Comparison of ENCODE assay signal across 27 mouse cellular contexts in genomic region chr15:36425902-36426301, GRCm38 (mm10).
A peak's percentile ranks its signal among the peaks of the same experiment; 100 is the strongest.
DNase-seq lines count a peak whose midpoint lies in the region; ATAC-seq and TF ChIP-seq lines count a peak whose summit lies in the region.
"Had no signal": no experiment of that assay in that cellular context is flagged by ENCODE, and none has a peak within 500 bp of the region (broad histone marks: within the 10 kb centered on the region; RNA-seq: fewer than 3 reads in every experiment).

No protein-coding gene starts in this region.

- H3K9ac ChIP-seq in hindbrain, postnatal 0 days (replicated peaks; ENCODE audit: low read length), result no peak overlapping the region
- H3K9ac ChIP-seq in hindbrain, embryonic 13.5 days, result no peak overlapping the region
- H3K9ac ChIP-seq: embryonic facial prominence, embryonic 12.5 days; heart, embryonic 15.5 days; hindbrain, embryonic 15.5 days; intestine, embryonic 15.5 days; liver, embryonic 14.5 days; lung, embryonic 14.5 days; neural tube, embryonic 15.5 days; stomach, embryonic 15.5 days had no signal

- no peak for TF ChIP-seq CTCF in hindbrain, postnatal 0 days (IDR thresholded peaks at IDR 0.05; ENCODE audit: low read depth)

- no peaks in the 10 kb centered on the region for H3K27me3 ChIP-seq in hindbrain, postnatal 0 days (ENCODE audit: insufficient read depth, low read length)
- no peaks in the 10 kb centered on the region for H3K27me3 ChIP-seq in hindbrain, embryonic 13.5 days
- H3K27me3 ChIP-seq: embryonic facial prominence, embryonic 12.5 days; heart, embryonic 15.5 days; hindbrain, embryonic 15.5 days; intestine, embryonic 15.5 days; neural tube, embryonic 15.5 days; stomach, embryonic 15.5 days had no signal

- no peak overlapping the region for H3K27ac ChIP-seq in hindbrain, postnatal 0 days
- no peak overlapping the region for H3K27ac ChIP-seq in hindbrain, embryonic 13.5 days
- H3K27ac ChIP-seq: embryonic facial prominence, embryonic 12.5 days; heart, embryonic 15.5 days; hindbrain, embryonic 15.5 days; intestine, embryonic 15.5 days; liver, embryonic 14.5 days; neural tube, embryonic 15.5 days; stomach, embryonic 15.5 days had no signal

- H3K36me3 ChIP-seq in hindbrain, postnatal 0 days (ENCODE audit: insufficient read depth, low read length), result no peaks in the 10 kb centered on the region
- H3K36me3 ChIP-seq in hindbrain, embryonic 13.5 days, result no peaks in the 10 kb centered on the region
- H3K36me3 ChIP-seq: embryonic facial prominence, embryonic 12.5 days; heart, embryonic 15.5 days; hindbrain, embryonic 15.5 days; intestine, embryonic 15.5 days; neural tube, embryonic 15.5 days; stomach, embryonic 15.5 days had no signal

- peak; percentile 20 for DNase-seq in cerebellum, adult 9-10 months
- peak; percentile 25 for DNase-seq in hindbrain, postnatal 0 days (ENCODE audit: low spot score)
- peak; percentile 59 for DNase-seq in layer of hippocampus, adult 11-12 months (ENCODE audit: low spot score)
- peak; percentile 53 to 81 for DNase-seq in layer of hippocampus, postnatal 14 days (ENCODE audit: low spot score in 2 of 2)
- DNase-seq in left cerebral cortex, adult 9 months (ENCODE audit: low spot score in 2 of 2), result no peak
- DNase-seq in heart, adult 8-10 months (ENCODE audit: low spot score), result no peak
- DNase-seq: adrenal gland, adult 8-10 months; cerebellum, postnatal 25 days; heart, postnatal 36 days; kidney, adult 9 months; kidney, postnatal 14 days; lung, embryonic 14.5 days; lung, postnatal 36 days; midbrain, embryonic 14.5 days; right cerebral cortex, adult 18-20 months; thymus, adult 2 months; thymus, postnatal 4 days had no signal

- ATAC-seq in cerebellum, adult (ENCODE audit: insufficient number of reproducible peaks, low FRiP score, low TSS enrichment), result no peak
- ATAC-seq in hindbrain, postnatal 0 days, result no peak
- ATAC-seq in hindbrain, embryonic 13.5 days (ENCODE audit: low FRiP score), result no peak
- ATAC-seq: activated CD4-positive, CD25-positive, alpha-beta regulatory T cell, adult 4 months; intestine, embryonic 15.5 days had no signal

- H3K4me2 ChIP-seq in hindbrain, postnatal 0 days (ENCODE audit: low read depth, low read length), result no peak overlapping the region
- no peak overlapping the region for H3K4me2 ChIP-seq in hindbrain, embryonic 13.5 days
- H3K4me2 ChIP-seq: embryonic facial prominence, embryonic 12.5 days; heart, embryonic 15.5 days; hindbrain, embryonic 15.5 days; intestine, embryonic 15.5 days; lung, embryonic 14.5 days; neural tube, embryonic 15.5 days; stomach, embryonic 15.5 days had no signal

- H3K9me3 ChIP-seq in hindbrain, postnatal 0 days (ENCODE audit: low read length), result no peaks in the 10 kb centered on the region
- no peaks in the 10 kb centered on the region for H3K9me3 ChIP-seq in hindbrain, embryonic 13.5 days
- H3K9me3 ChIP-seq: embryonic facial prominence, embryonic 12.5 days; heart, embryonic 15.5 days; hindbrain, embryonic 15.5 days; intestine, embryonic 15.5 days; neural tube, embryonic 15.5 days; stomach, embryonic 15.5 days had no signal

- no peak overlapping the region for H3K4me3 ChIP-seq in hindbrain, postnatal 0 days (ENCODE audit: low read length)
- H3K4me3 ChIP-seq in hindbrain, embryonic 13.5 days, result no peak overlapping the region
- H3K4me3 ChIP-seq: embryonic facial prominence, embryonic 12.5 days; heart, embryonic 15.5 days; hindbrain, embryonic 15.5 days; intestine, embryonic 15.5 days; neural tube, embryonic 15.5 days; stomach, embryonic 15.5 days had no signal

- 67% methylated on average over 8 of the region's 8 CpGs for WGBS in hindbrain, postnatal 0 days
- 87% methylated on average over 8 of the region's 8 CpGs for WGBS in hindbrain, embryonic 13.5 days

- H3K4me1 ChIP-seq in hindbrain, postnatal 0 days (ENCODE audit: insufficient read depth, low read length), result no peaks in the 10 kb centered on the region
- H3K4me1 ChIP-seq in hindbrain, embryonic 13.5 days (replicated peaks), result no peaks in the 10 kb centered on the region
- H3K4me1 ChIP-seq: embryonic facial prominence, embryonic 12.5 days; hindbrain, embryonic 15.5 days; intestine, embryonic 15.5 days; neural tube, embryonic 15.5 days; stomach, embryonic 15.5 days had no signal

Comparison
In these comparisons a context has a peak if more than half of its experiments do, and no peak if none do; other contexts are left out.
1. DNase-seq: peak in cerebellum, adult 9-10 months (single experiment), hindbrain, postnatal 0 days (single experiment), layer of hippocampus, adult 11-12 months (single experiment) and layer of hippocampus, postnatal 14 days (2 of 2); none in left cerebral cortex, adult 9 months (0 of 2) and heart, adult 8-10 months (single experiment).